Mouse (Mus musculus) heart, postnatal 4 days (tissue): ENCODE measurements around the gene Fbxl2. TPM values are rescaled to one million over a fixed set of nuclear protein-coding genes. Genes with fewer than 3 reads are reported as not detected.

Experiments
- total RNA-seq, 2 experiments: library from RNA; stranded (reverse); gene quantifications; 2 replicates each; pipeline ENCODE4 v1.2.3; 2021

Gene Fbxl2
- total RNA-seq, 2 experiments from 2014 or later = 3.3 to 3.6 TPM

Other genes starting within 250 kb of the Fbxl2 start
- 10 to 100 TPM; 39.1 to 39.8 TPM for gene Ubp1, start 115.3 kb downstream of the Fbxl2 start, total RNA-seq
- under 1 TPM; 0.52 to 0.69 TPM for gene Susd5, start 10.9 kb upstream of the Fbxl2 start, total RNA-seq